Mouse (Mus musculus) layer of hippocampus, postnatal 25 days (tissue): Measurements from ENCODE around the gene Trpm6. TPM values are rescaled to one million over a fixed set of nuclear protein-coding genes. Genes with fewer than 3 reads are reported as not detected.

Source experiments
- DNase-seq, 2 experiments: peaks; one replicate each; pipeline ENCODE4 v3.0.0; 2022; ENCODE audit warnings: mixed read lengths in 2 of 2, low spot score in 1 of 2; ENCODE audit errors: extremely low spot score in 1 of 2
- total RNA-seq, 2 experiments: library from RNA; stranded (reverse); gene quantifications; 2 replicates each; pipeline ENCODE4 v1.2.3; 2021

Gene Trpm6
- under 1 TPM; 0.17 to 0.28 TPM for total RNA-seq

- no peak for DNase-seq
These were observed at the start of gene Trpm6 for GRCm38 (mm10) chr19:18749598-18750339. Gene Trpm6, plus strand, starts transcription at chr19:18749983.

GRCm38 (mm10) chr19:18708101-18708500 is 41.7 kb upstream of the Trpm6 start:
- no peak for DNase-seq

GRCm38 (mm10) chr19:18710903-18711302 is 38.9 kb upstream of the Trpm6 start:
- no peak for DNase-seq

GRCm38 (mm10) chr19:18711589-18711988 is 38.2 kb upstream of the Trpm6 start:
- DNase-seq: no peak

DNA sequence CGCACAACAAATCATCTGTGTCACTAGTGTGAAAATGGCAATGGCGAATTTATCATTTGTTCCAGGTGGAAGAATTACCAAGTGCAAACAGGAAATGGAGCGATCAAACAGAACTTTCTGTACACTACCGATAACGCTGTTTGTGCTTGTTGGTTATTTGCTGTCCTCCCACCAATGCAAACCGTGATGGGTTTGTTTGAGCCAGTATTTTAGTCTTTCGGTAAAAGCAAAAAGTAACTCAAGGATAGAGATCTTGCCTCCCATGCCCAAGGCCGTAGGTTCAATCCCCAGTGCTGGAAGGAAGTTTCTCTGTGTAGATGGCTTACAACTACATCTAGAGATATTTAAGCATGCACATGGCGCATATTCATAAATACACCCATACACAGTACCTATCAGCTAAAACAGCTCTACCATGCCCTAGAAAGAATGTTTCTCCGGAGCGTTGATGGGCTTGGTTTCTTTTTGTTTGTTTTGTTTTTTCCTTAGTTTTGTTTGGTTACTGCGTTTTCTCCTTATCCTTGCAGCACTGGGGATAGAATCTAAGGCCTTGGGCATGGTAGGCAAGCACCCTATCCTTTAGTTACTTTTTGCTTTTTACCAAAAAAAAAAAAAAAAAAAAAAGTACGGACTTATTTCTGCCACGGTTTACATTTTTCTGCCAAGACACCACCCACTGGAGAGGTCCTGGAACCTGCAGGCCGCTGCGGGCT is 37.5 kb upstream of the Trpm6 start:
- no peak for DNase-seq

- peak; percentile 95 to 96 for DNase-seq
These were observed 36.9 kb upstream of the Trpm6 start, which contains the start of gene D030056L22Rik for GRCm38 (mm10) chr19:18712866-18713300. Gene D030056L22Rik, plus strand, starts transcription at chr19:18713193.

GRCm38 (mm10) chr19:18713357-18713756 is 36.4 kb upstream of the Trpm6 start:
- DNase-seq: peak in 1 of 2 experiments; percentile 38

DNA sequence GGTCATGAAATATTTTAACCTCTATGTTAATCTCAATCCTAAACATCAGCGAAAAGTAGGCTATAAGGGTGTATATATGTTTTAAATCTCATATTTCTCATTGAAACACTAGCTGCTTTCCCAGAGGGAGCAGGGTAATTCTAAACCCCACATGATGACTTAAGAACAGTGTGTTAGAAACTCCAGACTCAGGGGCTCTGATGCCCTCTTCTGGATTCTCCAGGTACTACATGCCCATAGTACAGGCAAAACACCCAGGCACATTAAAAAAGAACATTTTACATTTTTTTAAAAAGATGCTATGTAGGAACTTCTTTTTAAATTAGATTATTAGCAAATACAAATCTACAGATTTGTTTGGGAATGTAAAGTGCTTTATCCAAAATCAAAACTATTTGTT is 33.4 kb upstream of the Trpm6 start:
- DNase-seq: peak; percentile 13 to 78

GRCm38 (mm10) chr19:18720337-18720736 is 29.4 kb upstream of the Trpm6 start:
- no peak for DNase-seq

GRCm38 (mm10) chr19:18725186-18725585 is 24.6 kb upstream of the Trpm6 start:
- no peak for DNase-seq

- no peak for DNase-seq
These were observed 19.5 kb upstream of the Trpm6 start for GRCm38 (mm10) chr19:18730255-18730654.

DNA sequence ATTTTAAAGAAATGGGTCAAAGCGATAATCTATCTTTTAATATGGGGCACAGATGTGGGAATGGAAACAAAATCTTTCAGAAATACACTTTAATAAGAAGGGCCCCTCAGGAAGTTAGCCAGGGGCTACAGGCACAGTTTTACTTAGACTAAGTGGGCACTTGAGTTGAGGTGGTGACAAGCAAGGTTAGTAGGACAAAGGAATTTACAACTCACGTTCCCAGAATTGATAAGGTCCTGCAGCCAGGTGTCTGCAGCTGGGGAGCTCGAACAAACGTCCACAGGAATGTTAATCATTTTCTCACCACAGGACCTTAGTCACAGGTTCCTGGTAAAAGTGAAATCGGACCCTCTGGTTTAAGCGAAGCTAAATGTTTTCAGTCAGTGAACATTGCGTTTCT is 18.7 kb upstream of the Trpm6 start:
- no peak for DNase-seq

DNA sequence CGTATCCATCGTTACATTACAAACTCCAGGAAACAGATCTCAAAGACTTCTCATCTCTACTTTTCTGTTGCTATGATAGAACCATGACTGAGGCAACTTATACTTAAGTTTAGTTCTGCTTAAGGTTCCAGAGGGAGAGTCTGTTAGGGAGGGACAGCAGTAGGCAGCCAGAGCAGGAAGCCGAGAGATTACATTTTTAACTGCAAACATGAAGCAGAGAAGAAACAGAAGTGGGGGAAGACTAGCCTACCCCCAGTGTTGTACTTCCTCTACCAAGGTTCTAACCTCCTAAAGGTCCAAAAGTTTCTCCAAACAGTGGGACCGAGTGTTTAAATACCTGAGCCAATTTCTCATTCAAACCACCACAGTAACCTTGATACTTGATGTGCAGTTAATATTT is 13.9 kb upstream of the Trpm6 start:
- DNase-seq: no peak

GRCm38 (mm10) chr19:18739146-18739545 is 10.6 kb upstream of the Trpm6 start:
- no peak for DNase-seq

DNA sequence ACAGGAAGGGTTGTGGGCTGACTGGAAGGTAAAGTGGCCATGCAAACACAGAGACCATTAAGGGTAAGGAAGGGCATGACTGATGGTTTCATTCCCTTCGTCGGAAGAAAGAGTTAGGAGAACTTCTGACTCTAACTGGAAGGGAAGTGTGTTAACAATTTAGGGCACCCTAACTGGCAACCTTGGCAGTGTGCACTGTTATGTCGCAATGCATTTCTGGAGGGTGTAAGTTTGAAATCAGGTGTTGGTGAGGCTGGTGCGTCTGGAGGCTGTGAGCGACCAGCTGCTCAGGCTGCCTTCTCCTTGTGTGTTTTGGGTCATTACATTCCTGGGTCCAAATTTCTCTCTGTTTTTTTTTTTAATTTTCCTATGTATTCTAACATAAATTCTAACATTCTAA is 5.8 kb upstream of the Trpm6 start:
- no peak for DNase-seq

DNA sequence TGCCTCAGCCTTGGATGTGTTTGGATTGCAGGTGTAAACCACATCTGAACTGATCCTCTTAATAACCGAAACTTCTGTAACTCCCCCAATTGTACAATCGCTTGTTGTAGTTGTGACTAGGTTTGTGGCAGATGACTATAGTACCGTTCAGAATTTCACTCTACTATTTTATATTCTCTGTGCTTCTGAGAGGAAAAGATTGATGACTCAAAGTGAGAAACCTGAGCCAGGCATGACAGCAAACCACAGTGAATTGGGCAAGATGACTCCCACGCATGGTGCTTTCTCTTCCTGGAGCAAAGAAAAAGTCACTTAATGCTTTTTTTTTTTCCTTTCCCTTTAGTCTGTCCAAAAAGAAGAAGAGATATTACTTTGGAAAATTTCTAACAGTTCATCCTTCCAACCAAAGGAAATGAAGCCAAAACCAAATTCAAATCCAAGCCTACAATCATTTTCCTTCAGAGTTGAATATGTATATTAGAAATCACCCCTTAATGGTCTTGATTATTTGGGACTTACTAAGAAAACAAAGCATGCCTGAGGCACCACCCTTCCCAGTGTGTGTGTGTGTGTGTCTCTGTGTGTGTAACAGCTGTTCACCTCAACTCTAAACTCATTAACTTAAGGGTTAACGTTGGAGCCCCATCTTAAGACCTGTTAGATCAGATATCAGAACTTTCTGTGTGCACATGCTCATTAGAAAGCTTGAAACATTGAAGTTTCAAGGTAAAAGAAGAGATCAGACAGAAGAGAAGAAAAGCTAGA is 3.0 kb upstream of the Trpm6 start:
- DNase-seq: no peak

DNA sequence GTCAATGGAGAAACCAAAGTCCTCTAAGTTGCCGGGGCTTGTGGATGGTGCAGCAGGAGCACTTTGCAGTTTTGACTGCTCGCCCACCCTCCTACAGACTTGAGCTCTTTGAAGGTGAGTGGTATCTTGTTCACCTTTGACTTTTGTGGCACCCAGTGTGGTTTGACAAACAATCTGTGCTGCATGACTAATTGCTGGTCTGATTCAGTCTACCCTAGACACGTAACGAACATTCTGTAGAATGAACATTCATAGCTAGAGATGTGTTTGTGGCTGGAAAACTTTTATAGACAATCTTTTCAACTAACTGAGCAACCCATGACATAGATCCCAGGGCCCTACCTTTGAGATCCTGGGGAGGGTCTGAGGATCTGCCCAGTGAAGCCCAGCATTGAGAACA is 2.4 kb upstream of the Trpm6 start:
- DNase-seq: no peak

DNA sequence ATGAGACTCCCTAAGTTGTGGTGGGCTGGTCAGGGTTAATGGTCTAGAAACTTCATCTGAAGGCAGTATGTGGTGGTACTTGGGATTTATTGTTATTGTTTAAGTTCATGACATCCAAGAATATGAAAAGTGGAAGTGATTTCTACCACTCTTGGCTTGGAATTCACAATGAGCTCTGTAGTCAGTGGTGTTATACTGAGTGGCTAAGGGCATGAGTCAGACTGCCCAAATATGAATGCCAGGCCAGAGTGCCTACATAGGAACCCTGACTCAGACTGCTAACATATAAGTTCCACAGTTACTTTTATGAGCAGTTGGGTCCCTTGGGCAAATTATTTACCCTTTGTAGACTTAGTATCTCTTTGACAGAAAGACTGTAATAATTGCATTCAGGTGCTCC is 7.4 kb downstream of the Trpm6 start:
- no peak for DNase-seq

DNA sequence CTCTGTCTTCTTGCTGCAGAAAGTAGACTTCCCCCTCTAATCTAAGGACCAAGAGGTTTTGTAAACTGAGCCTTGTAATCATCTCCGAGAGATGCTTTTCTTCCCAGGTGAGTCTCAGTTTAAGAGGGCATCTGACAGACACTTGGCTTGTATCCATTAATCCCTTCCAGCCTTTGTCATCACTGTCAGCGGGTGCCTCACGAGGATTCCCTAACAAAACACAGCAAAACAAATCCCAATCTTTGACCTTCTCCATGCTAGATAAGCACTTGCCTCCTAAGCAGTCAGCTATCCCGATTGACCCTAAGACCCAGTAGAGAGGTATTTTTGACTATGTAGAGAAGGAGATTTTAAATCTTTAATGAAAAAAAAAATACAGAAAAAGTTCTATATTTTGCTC is 7.9 kb downstream of the Trpm6 start:
- no peak for DNase-seq

GRCm38 (mm10) chr19:18758269-18758668 is 8.5 kb downstream of the Trpm6 start:
- DNase-seq: no peak

- no peak for DNase-seq
These were observed 9.1 kb downstream of the Trpm6 start for GRCm38 (mm10) chr19:18758916-18759315.
